Mouse (Mus musculus) adrenal gland, adult 2 months (tissue): ENCODE data around the gene Dab2ip. TPM values are rescaled to one million over a fixed set of nuclear protein-coding genes. Genes with fewer than 3 reads are reported as not detected.

Experiments used
- DNase-seq: peaks from one replicate; pipeline ENCODE4 v3.0.0; 2021
- polyA plus RNA-seq: library from polyadenylated mRNA; depleted of rRNA; stranded (reverse); fragments of >200 nt; gene quantifications from 2 replicates; pipeline ENCODE4 v1.2.3, GENCODE M21; 2012
- total RNA-seq, 2 experiments: library from RNA; stranded (reverse); gene quantifications; 2 replicates each; pipeline ENCODE4 v1.2.3; 2021

Dab2ip gene
- total and polyA plus RNA-seq, 3 experiments = 69.4 to 192 (median 82.3) TPM

DNA sequence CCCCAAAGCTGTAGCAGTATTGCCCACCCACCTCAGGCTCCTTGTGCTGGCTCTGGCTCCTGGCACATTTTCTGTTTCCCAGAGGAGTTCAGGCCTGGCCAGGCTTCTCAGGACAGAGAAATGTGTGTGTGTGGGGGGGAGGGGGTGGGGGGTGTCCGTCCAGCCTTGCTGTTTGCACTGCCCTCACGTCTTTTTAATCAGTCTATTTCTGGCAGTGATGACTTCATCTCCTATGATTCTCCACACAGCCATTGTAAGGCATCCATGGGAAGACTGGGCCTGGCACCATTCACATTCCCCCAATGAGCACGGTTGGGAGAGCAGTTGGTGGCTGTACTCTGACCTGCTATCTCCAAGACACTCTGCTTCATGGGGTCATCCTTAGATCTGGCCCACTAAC, 125.9 kb downstream of the Dab2ip start:
- no peak for DNase-seq

DNA sequence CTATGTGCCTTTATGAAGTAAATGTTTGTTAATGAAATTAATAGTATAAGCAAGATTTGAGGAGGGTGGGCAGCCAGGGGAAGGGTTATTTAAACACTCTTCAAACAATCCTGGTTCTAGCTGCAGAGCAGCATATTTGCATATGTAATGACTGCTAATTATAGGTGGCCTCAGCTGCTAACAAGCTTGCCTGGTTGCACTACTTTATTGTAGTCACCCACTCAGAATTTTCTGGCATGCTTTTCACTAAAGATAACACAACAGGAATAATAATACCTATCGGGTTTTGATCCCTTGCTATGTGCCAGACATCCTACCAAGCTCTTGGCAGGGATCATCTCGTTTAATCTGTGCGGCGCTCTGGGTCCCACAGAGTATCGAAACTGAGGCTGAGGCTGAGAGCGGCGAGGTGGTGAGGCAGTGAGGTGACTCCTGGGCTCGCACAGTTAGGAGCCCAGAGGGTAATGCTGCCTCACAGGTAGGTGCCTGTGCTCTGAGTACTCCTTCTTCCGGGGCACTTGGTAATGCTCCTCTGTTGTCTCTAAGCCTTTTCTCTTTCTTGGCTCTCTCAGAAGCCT, 126.8 kb downstream of the Dab2ip start:
- no peak for DNase-seq

DNA sequence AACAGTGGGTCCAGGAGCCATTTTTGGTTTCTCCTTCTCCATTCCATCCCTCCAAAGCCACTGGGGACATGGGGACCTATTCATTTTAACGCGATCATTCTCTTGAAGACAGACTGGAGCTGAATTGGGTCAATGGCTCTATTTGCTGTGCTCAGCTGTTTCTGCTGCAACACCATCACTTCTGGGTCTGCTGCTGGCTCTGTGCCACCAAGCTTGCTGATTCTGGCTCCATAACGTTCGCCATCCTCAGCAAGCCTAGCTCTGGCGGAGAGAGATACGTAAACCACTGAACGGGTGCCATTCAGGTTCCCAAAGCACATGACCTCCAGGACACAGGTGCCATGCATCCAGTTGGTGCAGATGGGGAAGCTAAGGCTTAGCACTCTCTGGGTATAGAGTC, 128.0 kb downstream of the Dab2ip start:
- DNase-seq = no peak

DNA sequence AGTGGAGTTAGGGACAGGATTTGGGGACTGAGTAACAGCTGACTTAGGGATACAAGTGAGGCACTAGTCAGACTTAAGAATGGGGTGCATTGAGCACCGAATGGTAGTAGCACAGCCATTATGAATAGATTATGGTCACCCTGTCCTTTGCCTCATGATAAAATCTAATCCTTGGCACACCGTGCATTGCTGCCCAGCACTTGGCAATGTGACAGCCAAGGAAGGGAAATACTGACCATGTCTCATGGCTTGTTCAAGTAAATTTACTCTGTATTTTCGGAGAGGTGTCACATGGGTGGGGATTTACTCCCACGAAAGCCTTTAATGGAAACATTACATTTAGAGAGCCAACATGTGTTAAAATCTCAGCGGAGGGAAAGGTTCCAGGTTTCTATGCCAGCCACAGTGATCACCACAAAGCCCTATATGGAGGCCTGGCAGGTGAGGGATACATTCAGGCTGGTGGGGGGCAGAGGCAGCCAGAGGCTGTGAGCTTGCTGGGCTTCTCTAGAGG, 129.5 kb downstream of the Dab2ip start:
- no peak for DNase-seq

- no peak for DNase-seq
Measured at GRCm38 (mm10) chr2:35688121-35688520, 130.1 kb downstream of the Dab2ip start.

- DNase-seq = no peak
Measured at GRCm38 (mm10) chr2:35688581-35688980, 130.5 kb downstream of the Dab2ip start.

- DNase-seq = no peak
Measured at GRCm38 (mm10) chr2:35689881-35690280, 131.8 kb downstream of the Dab2ip start.

DNA sequence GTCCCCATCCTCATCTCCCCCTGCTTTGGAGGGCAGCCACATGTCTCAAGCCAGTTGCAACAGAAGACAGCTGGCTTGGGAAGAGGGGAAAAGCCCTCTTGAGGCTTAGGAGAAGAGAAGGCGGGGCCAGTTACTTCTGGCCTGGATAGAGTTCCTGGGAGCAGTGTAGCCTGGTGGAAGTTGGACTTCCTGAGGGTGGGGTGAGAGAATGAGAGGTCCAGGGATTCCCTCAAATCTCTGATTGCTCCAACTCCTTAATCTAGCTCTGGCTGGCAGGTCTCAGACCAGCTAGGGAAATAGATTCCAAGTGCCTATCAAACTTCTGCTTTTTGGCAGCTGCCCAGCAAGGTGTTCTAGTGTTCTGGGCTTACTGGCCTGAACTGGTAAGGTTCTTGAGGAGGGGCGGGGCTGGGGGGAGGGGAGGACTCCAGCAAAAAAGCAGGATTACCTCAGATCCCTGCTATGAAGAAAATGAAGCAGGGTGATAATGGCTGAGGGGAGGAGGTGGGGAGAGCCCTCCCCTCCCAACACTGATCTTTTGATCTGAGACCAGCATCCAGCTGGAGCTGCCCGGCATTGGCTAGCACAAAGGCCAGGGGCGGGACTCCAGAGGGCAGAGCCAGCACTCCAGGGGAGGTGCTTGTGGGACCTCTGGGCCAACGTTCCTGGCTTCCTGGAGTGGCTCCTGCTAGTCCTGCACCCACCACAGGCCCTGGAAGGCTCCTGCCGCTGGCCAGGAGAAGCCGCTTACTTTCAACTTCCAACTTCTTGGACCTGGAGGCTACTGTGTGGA, 133.4 kb downstream of the Dab2ip start:
- peak; percentile 90 for DNase-seq

DNA sequence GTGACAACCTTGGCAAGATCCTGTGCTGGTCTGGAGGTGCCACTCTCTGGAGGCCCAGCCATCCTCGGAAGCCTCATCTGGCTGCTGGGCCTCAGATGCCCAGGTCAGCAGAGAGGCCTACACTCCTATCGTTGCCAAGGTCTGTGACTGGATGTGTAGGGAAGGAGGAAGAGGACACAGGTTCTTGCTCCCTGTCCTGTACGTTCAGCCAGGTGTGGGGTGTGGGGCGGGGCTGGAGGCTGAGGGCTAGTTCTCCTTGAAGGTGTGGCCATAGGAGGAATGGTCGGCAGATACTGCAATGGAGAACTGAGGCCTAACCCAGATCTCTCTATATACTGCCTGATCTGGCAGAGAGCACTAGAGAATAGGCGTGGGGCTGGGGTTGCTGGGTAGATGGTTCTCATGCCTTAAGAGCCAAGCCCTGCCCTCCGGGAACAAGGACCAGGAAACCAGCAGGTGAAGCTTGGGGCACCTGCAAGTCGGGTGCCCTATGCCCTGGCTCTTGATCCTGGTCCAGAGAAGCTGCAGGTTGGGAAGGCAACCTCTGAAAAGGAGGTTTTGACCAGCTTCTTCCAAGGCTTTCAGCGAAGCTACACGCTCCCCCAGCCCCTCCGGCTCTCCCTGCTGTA, 134.3 kb downstream of the Dab2ip start:
- no peak for DNase-seq

DNA sequence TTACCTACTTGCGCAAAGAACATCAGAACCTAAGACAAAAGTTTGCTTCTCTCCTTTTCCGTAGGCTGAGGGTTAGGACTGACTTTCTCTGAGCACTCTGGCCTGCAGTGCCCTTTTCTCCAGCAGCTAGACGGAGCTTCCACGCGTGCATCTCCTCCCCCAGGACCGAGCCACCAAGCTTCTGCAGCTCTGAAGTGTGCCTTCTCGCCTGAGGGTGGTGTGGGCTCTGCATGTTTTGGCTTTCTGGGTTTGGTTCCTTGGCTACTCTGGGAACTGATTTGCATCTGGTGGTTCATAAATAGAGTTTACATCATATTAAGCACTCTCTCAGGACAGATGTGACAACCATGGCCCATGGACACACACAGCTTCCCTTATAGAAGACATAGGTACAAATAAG, 135.0 kb downstream of the Dab2ip start:
- DNase-seq = no peak

- DNase-seq = no peak
Measured at GRCm38 (mm10) chr2:35694111-35694510, 136.0 kb downstream of the Dab2ip start.

- DNase-seq = no peak
Measured at GRCm38 (mm10) chr2:35696193-35696541, 138.1 kb downstream of the Dab2ip start.

GRCm38 (mm10) chr2:35696542-35697391, 138.7 kb downstream of the Dab2ip start:
- DNase-seq = peak; percentile 48

- no peak for DNase-seq
Measured at GRCm38 (mm10) chr2:35697768-35698167, 139.7 kb downstream of the Dab2ip start.

DNA sequence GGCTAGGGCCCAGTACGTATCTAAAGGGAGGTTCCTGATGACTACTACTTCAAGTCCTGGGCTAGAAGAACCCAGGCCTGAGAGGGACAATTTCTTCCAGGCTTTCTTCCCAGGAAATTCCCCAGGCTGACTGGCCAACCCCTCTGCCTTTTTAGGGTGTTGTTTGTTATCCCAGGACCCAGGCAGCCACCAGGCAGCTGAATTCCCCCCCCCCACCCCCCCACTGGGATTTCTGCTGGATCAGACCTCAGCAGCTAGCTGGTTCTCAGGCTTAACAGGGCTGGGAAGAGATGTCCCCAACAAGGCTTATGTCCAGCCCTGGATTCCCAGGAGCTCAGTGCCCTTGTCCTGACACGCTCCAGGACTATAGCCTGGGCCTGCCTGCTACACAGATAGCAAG, 142.9 kb downstream of the Dab2ip start:
- DNase-seq = no peak

GRCm38 (mm10) chr2:35702001-35702400, 143.9 kb downstream of the Dab2ip start:
- no peak for DNase-seq

GRCm38 (mm10) chr2:35702608-35703007, 144.5 kb downstream of the Dab2ip start:
- DNase-seq = no peak

DNA sequence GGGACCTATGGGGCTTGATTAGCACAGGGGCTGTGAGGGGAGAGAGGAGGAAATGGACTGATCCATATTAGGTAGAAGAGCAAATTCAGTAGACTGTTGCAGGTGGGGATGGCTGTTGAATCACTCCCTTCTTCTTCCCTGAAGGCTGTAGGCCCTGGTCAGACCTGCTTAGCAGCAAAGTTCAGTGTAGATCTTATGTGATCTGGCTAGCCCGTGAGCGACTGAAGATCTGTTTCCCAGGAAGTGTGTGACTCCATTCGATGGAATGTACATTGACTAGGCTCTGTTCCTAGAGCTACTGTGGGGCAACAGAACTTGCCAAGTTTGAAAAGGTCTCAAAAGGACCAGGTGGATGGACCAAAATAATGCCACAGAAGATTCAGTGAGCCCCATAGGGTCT, 145.2 kb downstream of the Dab2ip start:
- DNase-seq = no peak

- DNase-seq = peak; percentile 74
Measured at GRCm38 (mm10) chr2:35712611-35713010, 154.5 kb downstream of the Dab2ip start.

DNA sequence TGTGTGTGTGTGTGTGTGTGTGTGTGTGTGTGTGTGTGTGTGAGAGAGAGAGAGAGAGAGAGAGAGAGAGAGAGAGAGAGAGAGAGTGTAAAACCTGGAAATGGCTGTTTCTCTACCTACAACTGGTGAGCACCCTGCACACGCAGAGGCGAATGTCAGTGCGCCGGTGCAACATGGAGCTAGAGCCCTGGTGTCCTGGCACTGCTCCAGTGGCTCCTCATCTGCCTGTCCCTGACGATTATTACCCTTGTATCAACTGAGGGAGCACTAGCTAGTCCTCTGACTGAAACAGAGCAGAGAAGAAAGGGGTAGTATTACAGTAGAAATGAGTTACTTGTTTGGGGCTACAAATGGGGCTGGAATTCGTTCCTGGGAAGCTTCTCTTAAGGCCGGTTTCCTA, 155.4 kb downstream of the Dab2ip start:
- DNase-seq = no peak

- peak; percentile 65 for DNase-seq
Measured at GRCm38 (mm10) chr2:35714742-35715167, 156.7 kb downstream of the Dab2ip start.

DNA sequence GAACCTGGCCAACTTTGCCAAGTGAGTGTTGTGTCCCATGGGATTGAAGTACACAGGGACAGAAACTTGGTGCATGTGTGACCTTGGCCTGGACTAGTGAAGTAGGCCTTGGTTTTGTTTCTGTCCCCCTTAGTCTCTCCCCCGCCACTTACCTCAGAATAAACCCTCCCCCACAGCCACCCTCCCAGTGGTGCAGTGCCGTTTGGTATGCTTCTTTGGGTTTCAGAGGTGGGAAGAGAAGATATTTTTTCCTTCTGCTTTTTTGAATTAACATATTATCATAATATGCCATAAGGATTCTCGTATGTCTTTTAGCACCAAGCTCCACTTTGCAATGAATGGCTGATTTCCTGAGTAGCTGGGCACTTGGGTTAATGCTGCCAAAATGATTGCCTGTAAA, 157.4 kb downstream of the Dab2ip start:
- DNase-seq = no peak
